Comparison of ENCODE assay signal across 28 mouse cellular contexts in genomic region chr12:94015946-94016345, GRCm38 (mm10).
"Had no signal": no experiment of that assay in that cellular context is flagged by ENCODE, and none has a peak within 500 bp of the region (broad histone marks: within the 10 kb centered on the region; RNA-seq: fewer than 3 reads in every experiment).

No protein-coding gene starts in this region.

- H3K4me3 ChIP-seq: gastrocnemius, adult 2 months; heart, embryonic 10.5 days; heart, embryonic 12.5 days; hindbrain, embryonic 10.5 days; hindbrain, embryonic 12.5 days; intestine, embryonic 15.5 days; left cerebral cortex, adult 2 months; limb, embryonic 10.5 days; limb, embryonic 12.5 days; liver, embryonic 13.5 days; liver, embryonic 15.5 days had no signal

- H3K27me3 ChIP-seq: heart, embryonic 12.5 days; hindbrain, embryonic 12.5 days; intestine, embryonic 15.5 days; limb, embryonic 12.5 days; liver, embryonic 13.5 days; liver, embryonic 15.5 days had no signal

- H3K4me2 ChIP-seq: heart, embryonic 12.5 days; hindbrain, embryonic 12.5 days; hindbrain, embryonic 14.5 days; intestine, embryonic 15.5 days; limb, embryonic 12.5 days; liver, embryonic 11.5 days; liver, embryonic 13.5 days; liver, embryonic 15.5 days had no signal

- H3K36me3 ChIP-seq: heart, embryonic 10.5 days; heart, embryonic 12.5 days; hindbrain, embryonic 10.5 days; hindbrain, embryonic 12.5 days; intestine, embryonic 15.5 days; limb, embryonic 10.5 days; limb, embryonic 12.5 days; liver, embryonic 13.5 days; liver, embryonic 15.5 days had no signal

- H3K27ac ChIP-seq: gastrocnemius, adult 2 months; heart, embryonic 10.5 days; hindbrain, embryonic 10.5 days; hindbrain, embryonic 12.5 days; hindbrain, embryonic 14.5 days; intestine, embryonic 15.5 days; left cerebral cortex, adult 2 months; limb, embryonic 10.5 days; limb, embryonic 12.5 days; liver, embryonic 13.5 days; liver, embryonic 15.5 days had no signal

- H3K9me3 ChIP-seq: heart, embryonic 10.5 days; heart, embryonic 12.5 days; hindbrain, embryonic 10.5 days; hindbrain, embryonic 12.5 days; intestine, embryonic 15.5 days; limb, embryonic 10.5 days; limb, embryonic 12.5 days; liver, embryonic 13.5 days; liver, embryonic 15.5 days had no signal

- H3K9ac ChIP-seq: heart, embryonic 12.5 days; hindbrain, embryonic 12.5 days; hindbrain, embryonic 14.5 days; intestine, embryonic 15.5 days; limb, embryonic 12.5 days; liver, embryonic 13.5 days; liver, embryonic 15.5 days; liver, postnatal 0 days had no signal

- ATAC-seq: hindbrain, embryonic 16.5 days; inflammation-experienced regulatory T-cells, adult 6 months; intestine, embryonic 15.5 days; intestine, postnatal 0 days; liver, postnatal 0 days had no signal

- DNase-seq: gastrocnemius, adult 2 months; gastrocnemius, postnatal 10 days; gastrocnemius, postnatal 25 days; heart, adult 18-20 months; heart, postnatal 10 days; heart, postnatal 4 days; kidney, adult 18-20 months; kidney, adult 8-10 months; kidney, postnatal 10 days; kidney, postnatal 25 days; kidney, postnatal 4 days; liver; liver, embryonic 13.5 days; liver, postnatal 0 days had no signal

- H3K4me1 ChIP-seq: heart, embryonic 10.5 days; heart, embryonic 12.5 days; hindbrain, embryonic 10.5 days; hindbrain, embryonic 12.5 days; intestine, embryonic 15.5 days; limb, embryonic 10.5 days; limb, embryonic 12.5 days; liver, embryonic 13.5 days; liver, embryonic 15.5 days had no signal
